Mouse (Mus musculus): ENCODE results near the gene Adam11. TPM values are rescaled to one million over a fixed set of nuclear protein-coding genes. Genes with fewer than 3 reads are reported as not detected.

Adam11 gene
- polyA plus RNA-seq, 1 experiment from 2014 or later = 20.9 TPM

GRCm38 (mm10) chr11:102779081-102779638, 17.9 kb downstream of the Adam11 start:
- H3K9me3 ChIP-seq = no peaks in the 10 kb centered on the region
- H3K4me2 ChIP-seq = no peak overlapping the region
- 0 out of 2 replicates have a peak overlapping the region, but pooled peaks have one; percentile 66 for H3K27ac ChIP-seq
- H3K9ac ChIP-seq (replicated peaks) = no peak overlapping the region
- H3K27me3 ChIP-seq = 0 out of 2 replicates have a peak, but pooled peaks cover 4% of the 10 kb centered on the region
- H3K4me3 ChIP-seq (replicated peaks) = no peak overlapping the region
- H3K36me3 ChIP-seq = peaks cover 17% of the 10 kb centered on the region
- ATAC-seq (ENCODE audit: insufficient number of reproducible peaks, insufficient read depth, low FRiP score, low TSS enrichment, low read depth) = no peak
- H3K4me1 ChIP-seq (replicated peaks) = peaks cover 40% of the 10 kb centered on the region
- WGBS = 81% methylated on average over 8 of the region's 8 CpGs

GRCm38 (mm10) chr11:102779824-102780223, 18.6 kb downstream of the Adam11 start:
- no peak for ATAC-seq (ENCODE audit: insufficient number of reproducible peaks, insufficient read depth, low FRiP score, low TSS enrichment, low read depth)
- Histone ChIP-seq H3K36me3 (peaks cover 17% of the 10 kb centered on the region), H3K4me2 (no peak overlapping the region), H3K27ac (no peak overlapping the region), H3K9me3 (no peaks in the 10 kb centered on the region), H3K4me1 (replicated peaks) (peaks cover 40% of the 10 kb centered on the region), H3K27me3 (0 out of 2 replicates have a peak, but pooled peaks cover 4% of the 10 kb centered on the region), H3K9ac (replicated peaks) (no peak overlapping the region), H3K4me3 (replicated peaks) (no peak overlapping the region)
- WGBS = 76% methylated on average over 7 of the region's 7 CpGs

- Histone ChIP-seq H3K9ac (replicated peaks) (no peak overlapping the region), H3K4me3 (replicated peaks) (no peak overlapping the region), H3K27ac (no peak overlapping the region), H3K4me1 (replicated peaks) (peaks cover 35% of the 10 kb centered on the region), H3K9me3 (no peaks in the 10 kb centered on the region), H3K4me2 (no peak overlapping the region), H3K27me3 (0 out of 2 replicates have a peak, but pooled peaks cover 4% of the 10 kb centered on the region), H3K36me3 (peaks cover 17% of the 10 kb centered on the region)
- 41% methylated on average over 11 of the region's 11 CpGs for WGBS
- no peak for ATAC-seq (ENCODE audit: insufficient number of reproducible peaks, insufficient read depth, low FRiP score, low TSS enrichment, low read depth)
These were observed 19.2 kb downstream of the Adam11 start for GRCm38 (mm10) chr11:102780271-102780985.

GRCm38 (mm10) chr11:102780986-102781351, 19.7 kb downstream of the Adam11 start:
- 72% methylated on average over 10 of the region's 10 CpGs for WGBS
- H3K27me3 ChIP-seq = 0 out of 2 replicates have a peak, but pooled peaks cover 4% of the 10 kb centered on the region
- no peak for ATAC-seq (ENCODE audit: insufficient number of reproducible peaks, insufficient read depth, low FRiP score, low TSS enrichment, low read depth)
- no peak overlapping the region for H3K9ac ChIP-seq (replicated peaks)
- no peak overlapping the region for H3K4me2 ChIP-seq
- peaks cover 29% of the 10 kb centered on the region for H3K4me1 ChIP-seq (replicated peaks)
- peaks cover 14% of the 10 kb centered on the region for H3K36me3 ChIP-seq
- no peak overlapping the region for H3K27ac ChIP-seq
- no peaks in the 10 kb centered on the region for H3K9me3 ChIP-seq
- H3K4me3 ChIP-seq (replicated peaks) = no peak overlapping the region

GRCm38 (mm10) chr11:102781523-102781922, 20.3 kb downstream of the Adam11 start:
- H3K9ac ChIP-seq (replicated peaks) = no peak overlapping the region
- no peak overlapping the region for H3K27ac ChIP-seq
- WGBS = 90% methylated on average over 4 of the region's 4 CpGs
- no peak overlapping the region for H3K4me2 ChIP-seq
- H3K36me3 ChIP-seq = peaks cover 9% of the 10 kb centered on the region
- peaks cover 29% of the 10 kb centered on the region for H3K4me1 ChIP-seq (replicated peaks)
- H3K9me3 ChIP-seq = no peaks in the 10 kb centered on the region
- no peak for ATAC-seq (ENCODE audit: insufficient number of reproducible peaks, insufficient read depth, low FRiP score, low TSS enrichment, low read depth)
- no peak overlapping the region for H3K4me3 ChIP-seq (replicated peaks)
- H3K27me3 ChIP-seq = 0 out of 2 replicates have a peak, but pooled peaks cover 4% of the 10 kb centered on the region

GRCm38 (mm10) chr11:102783443-102783842, 22.2 kb downstream of the Adam11 start:
- H3K9me3 ChIP-seq = no peaks in the 10 kb centered on the region
- no peaks in the 10 kb centered on the region for H3K36me3 ChIP-seq
- 0 out of 2 replicates have a peak, but pooled peaks cover 4% of the 10 kb centered on the region for H3K27me3 ChIP-seq
- 62% methylated on average over 7 of the region's 7 CpGs for WGBS
- no peak overlapping the region for H3K9ac ChIP-seq (replicated peaks)
- peaks cover 20% of the 10 kb centered on the region for H3K4me1 ChIP-seq (replicated peaks)
- no peak overlapping the region for H3K27ac ChIP-seq
- no peak overlapping the region for H3K4me2 ChIP-seq
- no peak for ATAC-seq (ENCODE audit: insufficient number of reproducible peaks, insufficient read depth, low FRiP score, low TSS enrichment, low read depth)
- no peak overlapping the region for H3K4me3 ChIP-seq (replicated peaks)

GRCm38 (mm10) chr11:102787688-102788177, 26.5 kb downstream of the Adam11 start:
- WGBS = 78% methylated on average over 5 of the region's 5 CpGs

GRCm38 (mm10) chr11:102791682-102792445, 30.6 kb downstream of the Adam11 start:
- no peaks in the 10 kb centered on the region for H3K9me3 ChIP-seq
- no peak overlapping the region for H3K4me2 ChIP-seq
- ATAC-seq (ENCODE audit: insufficient number of reproducible peaks, insufficient read depth, low FRiP score, low TSS enrichment, low read depth) = no peak
- H3K27ac ChIP-seq = no peak overlapping the region
- WGBS = 59% methylated on average over 14 of the region's 14 CpGs
- no peak overlapping the region for H3K9ac ChIP-seq (replicated peaks)
- no peak overlapping the region for H3K4me3 ChIP-seq (replicated peaks)
- peaks cover 16% of the 10 kb centered on the region for H3K36me3 ChIP-seq
- peaks cover 9% of the 10 kb centered on the region; the same call in 1 of the 2 replicates for H3K4me1 ChIP-seq (replicated peaks)
- no peaks in the 10 kb centered on the region for H3K27me3 ChIP-seq

More at GRCm38 (mm10) chr11:102787688-102788177, 26.5 kb downstream of the Adam11 start:
- H3K4me2 ChIP-seq = no peak overlapping the region
- H3K9me3 ChIP-seq = no peaks in the 10 kb centered on the region
- H3K4me1 ChIP-seq (replicated peaks) = 0 out of 2 replicates have a peak, but pooled peaks cover 4% of the 10 kb centered on the region
- H3K27ac ChIP-seq = no peak overlapping the region
- H3K36me3 ChIP-seq = no peaks in the 10 kb centered on the region
- no peak for ATAC-seq (ENCODE audit: insufficient number of reproducible peaks, insufficient read depth, low FRiP score, low TSS enrichment, low read depth)
- H3K9ac ChIP-seq (replicated peaks) = no peak overlapping the region
- no peaks in the 10 kb centered on the region for H3K27me3 ChIP-seq
- H3K4me3 ChIP-seq (replicated peaks) = no peak overlapping the region

- no peaks in the 10 kb centered on the region for H3K9me3 ChIP-seq
- WGBS = 53% methylated on average over 8 of the region's 8 CpGs
- no peak overlapping the region for H3K4me3 ChIP-seq (replicated peaks)
- ATAC-seq (ENCODE audit: insufficient number of reproducible peaks, insufficient read depth, low FRiP score, low TSS enrichment, low read depth) = no peak
- peaks cover 9% of the 10 kb centered on the region; the same call in 1 of the 2 replicates for H3K4me1 ChIP-seq (replicated peaks)
- H3K27ac ChIP-seq = no peak overlapping the region
- no peak overlapping the region for H3K9ac ChIP-seq (replicated peaks)
- H3K27me3 ChIP-seq = no peaks in the 10 kb centered on the region
- H3K4me2 ChIP-seq = no peak overlapping the region
- H3K36me3 ChIP-seq = peaks cover 36% of the 10 kb centered on the region
These were observed 32.9 kb downstream of the Adam11 start for GRCm38 (mm10) chr11:102794157-102794556.

GRCm38 (mm10) chr11:102803453-102803852, 42.2 kb downstream of the Adam11 start:
- Histone ChIP-seq H3K36me3 (peaks cover 75% of the 10 kb centered on the region), H3K4me1 (replicated peaks) (no peaks in the 10 kb centered on the region), H3K9ac (replicated peaks) (no peak overlapping the region), H3K4me3 (replicated peaks) (no peak overlapping the region), H3K4me2 (no peak overlapping the region), H3K9me3 (0 out of 2 replicates have a peak, but pooled peaks cover 6% of the 10 kb centered on the region), H3K27me3 (no peaks in the 10 kb centered on the region), H3K27ac (no peak overlapping the region)
- WGBS = 81% methylated on average over 5 of the region's 5 CpGs
- no peak for ATAC-seq (ENCODE audit: insufficient number of reproducible peaks, insufficient read depth, low FRiP score, low TSS enrichment, low read depth)

- Histone ChIP-seq H3K27ac (no peak overlapping the region), H3K27me3 (no peaks in the 10 kb centered on the region), H3K4me2 (no peak overlapping the region), H3K9me3 (0 out of 2 replicates have a peak, but pooled peaks cover 6% of the 10 kb centered on the region), H3K9ac (replicated peaks) (no peak overlapping the region), H3K4me1 (replicated peaks) (peaks cover 12% of the 10 kb centered on the region), H3K4me3 (replicated peaks) (no peak overlapping the region), H3K36me3 (peaks cover 46% of the 10 kb centered on the region)
- WGBS = 80% methylated on average over 5 of the region's 5 CpGs
- no peak for ATAC-seq (ENCODE audit: insufficient number of reproducible peaks, insufficient read depth, low FRiP score, low TSS enrichment, low read depth)
These were observed 47.0 kb downstream of the Adam11 start for GRCm38 (mm10) chr11:102808246-102808645.

All from limb, embryonic 12.5 days (tissue).